18 mouse cellular contexts compared by ENCODE assay signal in genomic region chr8:30511358-30511757, GRCm38 (mm10).
"Had no signal": no experiment of that assay in that cellular context is flagged by ENCODE, and none has a peak within 500 bp of the region (broad histone marks: within the 10 kb centered on the region; RNA-seq: fewer than 3 reads in every experiment).

No protein-coding gene starts in this region.

- H3K9me3 ChIP-seq: limb, embryonic 12.5 days; liver, embryonic 13.5 days; lung, embryonic 15.5 days; midbrain, embryonic 15.5 days; neural tube, embryonic 13.5 days had no signal

- H3K36me3 ChIP-seq: limb, embryonic 12.5 days; liver, embryonic 13.5 days; lung, embryonic 15.5 days; midbrain, embryonic 15.5 days; neural tube, embryonic 13.5 days had no signal

- H3K27me3 ChIP-seq: limb, embryonic 12.5 days; liver, embryonic 13.5 days; lung, embryonic 15.5 days; megakaryocyte, embryonic 14.5 days; midbrain, embryonic 15.5 days; neural tube, embryonic 13.5 days had no signal

- H3K4me1 ChIP-seq: limb, embryonic 12.5 days; liver, embryonic 13.5 days; lung, embryonic 15.5 days; megakaryocyte, embryonic 14.5 days had no signal

- H3K9ac ChIP-seq: limb, embryonic 12.5 days; liver, embryonic 13.5 days; liver, postnatal 0 days; lung, embryonic 15.5 days; midbrain, embryonic 15.5 days; neural tube, embryonic 13.5 days had no signal

- H3K27ac ChIP-seq: left cerebral cortex, adult 2 months; limb, embryonic 12.5 days; liver, embryonic 13.5 days; lung, embryonic 15.5 days; macrophage; midbrain, embryonic 15.5 days; neural tube, embryonic 13.5 days had no signal

- ATAC-seq: liver, postnatal 0 days; midbrain, embryonic 15.5 days had no signal

- DNase-seq: kidney, adult 8-10 months; kidney, postnatal 25 days; liver; liver, embryonic 13.5 days; liver, postnatal 0 days; lung, postnatal 14 days; retina, postnatal 1 day; right cerebral cortex, postnatal 14 days; thymus, adult 18-20 months; thymus, postnatal 14 days had no signal

- H3K4me3 ChIP-seq: left cerebral cortex, adult 2 months; limb, embryonic 12.5 days; liver, embryonic 13.5 days; lung, embryonic 15.5 days; megakaryocyte, embryonic 14.5 days; midbrain, embryonic 15.5 days; neural tube, embryonic 13.5 days had no signal

- H3K4me2 ChIP-seq: limb, embryonic 12.5 days; liver, embryonic 13.5 days; lung, embryonic 15.5 days; midbrain, embryonic 11.5 days; midbrain, embryonic 15.5 days; neural tube, embryonic 13.5 days had no signal
